ENCODE assay signal across 25 mouse cellular contexts in the genomic region with DNA sequence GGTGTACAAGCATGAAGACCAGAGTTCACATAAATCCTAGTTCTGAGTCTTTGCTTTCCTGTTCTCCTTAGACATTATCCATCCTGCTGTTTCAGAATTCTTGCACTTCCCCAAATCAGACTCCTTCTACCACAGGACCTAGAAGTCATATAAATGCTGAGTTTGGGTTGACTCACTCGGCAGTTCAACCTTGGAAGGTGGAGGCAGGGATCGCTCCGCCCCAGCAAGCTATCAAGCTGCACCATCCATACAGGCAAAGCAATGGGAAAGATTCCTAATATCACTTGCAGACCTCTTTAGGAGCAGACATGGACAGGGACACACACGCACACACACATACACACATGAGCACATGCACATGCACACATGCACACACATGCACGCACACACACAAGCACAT.
DNase-seq lines count a peak whose midpoint lies in the region; ATAC-seq lines count a peak whose summit lies in the region.
"Had no signal": no experiment of that assay in that cellular context is flagged by ENCODE, and none has a peak within 500 bp of the region (broad histone marks: within the 10 kb centered on the region; RNA-seq: fewer than 3 reads in every experiment).

No protein-coding gene starts in this region.

- peak; percentile 29 to 75 for DNase-seq in adrenal gland, adult (ENCODE audit: inconsistent age in 2 of 2, low spot score in 1 of 2)
- DNase-seq in adrenal gland, postnatal 4 days (ENCODE audit: low spot score in 2 of 2): no peak
- DNase-seq in adrenal gland, adult 2 months: peak; percentile 73
- peak; percentile 35 for DNase-seq in adrenal gland, postnatal 14 days
- DNase-seq in midbrain, embryonic 11.5 days (ENCODE audit: low spot score, missing footprints): no peak
- no peak for DNase-seq in left cerebral cortex, postnatal 10 days (ENCODE audit: extremely low spot score in 1 of 2, low spot score in 2 of 2)
- DNase-seq: cerebellum, adult 11 months; cerebellum, adult 8-10 months; cerebellum, postnatal 10 days; cerebellum, postnatal 36 days; embryo, embryonic 11 days; gastrocnemius, postnatal 25 days; heart, adult 2 months; heart, postnatal 14 days had no signal

- no peak for ATAC-seq in midbrain, embryonic 11.5 days (ENCODE audit: low FRiP score)
- ATAC-seq: activated CD4-positive, CD25-positive, alpha-beta regulatory T cell, adult 4 months; forebrain, embryonic 15.5 days; intestine, postnatal 0 days had no signal

- H3K4me2 ChIP-seq in midbrain, embryonic 11.5 days: no peak overlapping the region
- H3K4me2 ChIP-seq: embryonic facial prominence, embryonic 13.5 days; forebrain, embryonic 12.5 days; forebrain, embryonic 15.5 days; heart, embryonic 13.5 days; hindbrain, embryonic 12.5 days; hindbrain, embryonic 15.5 days had no signal

- WGBS in midbrain, embryonic 11.5 days: 90% methylated on average over 5 of the region's 5 CpGs

- no peak overlapping the region for H3K27ac ChIP-seq in midbrain, embryonic 11.5 days (ENCODE audit: low read depth, low read length)
- H3K27ac ChIP-seq: embryonic facial prominence, embryonic 10.5 days; embryonic facial prominence, embryonic 13.5 days; forebrain, embryonic 12.5 days; forebrain, embryonic 15.5 days; heart, adult 2 months; heart, embryonic 10.5 days; heart, embryonic 13.5 days; hindbrain, embryonic 12.5 days; hindbrain, embryonic 15.5 days had no signal

- no peak overlapping the region for H3K9ac ChIP-seq in midbrain, embryonic 11.5 days (ENCODE audit: low read length)
- H3K9ac ChIP-seq: embryonic facial prominence, embryonic 13.5 days; forebrain, embryonic 12.5 days; forebrain, embryonic 15.5 days; heart, embryonic 13.5 days; hindbrain, embryonic 12.5 days; hindbrain, embryonic 15.5 days had no signal

- H3K4me1 ChIP-seq in midbrain, embryonic 11.5 days (ENCODE audit: control insufficient read depth, insufficient read depth, low read length): no peaks in the 10 kb centered on the region
- H3K4me1 ChIP-seq: embryonic facial prominence, embryonic 10.5 days; forebrain, embryonic 12.5 days; hindbrain, embryonic 12.5 days; hindbrain, embryonic 15.5 days had no signal

- no peak overlapping the region for H3K4me3 ChIP-seq in midbrain, embryonic 11.5 days (ENCODE audit: low read depth, low read length)
- H3K4me3 ChIP-seq: embryonic facial prominence, embryonic 10.5 days; embryonic facial prominence, embryonic 13.5 days; erythroblast, embryonic 14.5 days; forebrain, embryonic 12.5 days; forebrain, embryonic 15.5 days; heart, adult 2 months; heart, embryonic 10.5 days; heart, embryonic 13.5 days; hindbrain, embryonic 12.5 days; hindbrain, embryonic 15.5 days had no signal

- H3K27me3 ChIP-seq in midbrain, embryonic 11.5 days (ENCODE audit: control insufficient read depth, insufficient read depth, low read length): no peaks in the 10 kb centered on the region
- H3K27me3 ChIP-seq: embryonic facial prominence, embryonic 13.5 days; forebrain, embryonic 12.5 days; forebrain, embryonic 15.5 days; heart, embryonic 13.5 days; hindbrain, embryonic 12.5 days; hindbrain, embryonic 15.5 days had no signal

- H3K36me3 ChIP-seq in midbrain, embryonic 11.5 days (ENCODE audit: control insufficient read depth, insufficient read depth, low read length): no peaks in the 10 kb centered on the region
- H3K36me3 ChIP-seq: embryonic facial prominence, embryonic 10.5 days; embryonic facial prominence, embryonic 13.5 days; forebrain, embryonic 12.5 days; forebrain, embryonic 15.5 days; heart, embryonic 10.5 days; heart, embryonic 13.5 days; hindbrain, embryonic 12.5 days; hindbrain, embryonic 15.5 days had no signal

- H3K9me3 ChIP-seq in midbrain, embryonic 11.5 days (ENCODE audit: control insufficient read depth, low read length): no peaks in the 10 kb centered on the region
- H3K9me3 ChIP-seq: embryonic facial prominence, embryonic 10.5 days; embryonic facial prominence, embryonic 13.5 days; forebrain, embryonic 12.5 days; forebrain, embryonic 15.5 days; heart, embryonic 10.5 days; heart, embryonic 13.5 days; hindbrain, embryonic 12.5 days; hindbrain, embryonic 15.5 days had no signal

- intact Hi-C loops in left cerebral cortex, postnatal 10 days (cut with DNase I): no loop called here

Comparison
In these comparisons a context has a peak if more than half of its experiments do, and no peak if none do; other contexts are left out.
1. DNase-seq: peak in adrenal gland, adult (2 of 2), adrenal gland, adult 2 months (single experiment) and adrenal gland, postnatal 14 days (single experiment); none in adrenal gland, postnatal 4 days (0 of 2), midbrain, embryonic 11.5 days (single experiment) and left cerebral cortex, postnatal 10 days (0 of 2).